Mouse (Mus musculus) forebrain, postnatal 0 days (tissue): ENCODE measurements around the gene Fam189a1. TPM values are rescaled to one million over a fixed set of nuclear protein-coding genes. Genes with fewer than 3 reads are reported as not detected.

Experiments used
- ATAC-seq: fragments of 200-750 bp; cut with Nextera tagmentation; 2 replicates; pipeline ENCODE4 v1.8.0; 2017; ENCODE audit warnings: mild to moderate bottlenecking, moderate library complexity
- DNase-seq: peaks from one replicate; pipeline ENCODE4 v3.0.0-alpha.2; 2015
- H3K27ac ChIP-seq: fragments of 300-500 bp; sonication (generic); 2 replicates; pipeline ENCODE4 v1.5.1; 2014; ENCODE audit warnings: low read depth, mild to moderate bottlenecking, antibody characterized with exemption, low read length, moderate library complexity, mixed read lengths
- H3K27me3 ChIP-seq: fragments of 300-500 bp; sonication (generic); 2 replicates; pipeline ENCODE4 v1.6.1; 2014; ENCODE audit warnings: mild to moderate bottlenecking, low read length, mixed read lengths; ENCODE audit not compliant: insufficient read depth
- H3K36me3 ChIP-seq: fragments of 300-500 bp; sonication (generic); 2 replicates; pipeline ENCODE4 v1.6.1; 2014; ENCODE audit warnings: mild to moderate bottlenecking, moderate library complexity; ENCODE audit not compliant: insufficient read depth
- H3K4me1 ChIP-seq: fragments of 300-500 bp; sonication (generic); 2 replicates; pipeline ENCODE4 v1.6.1; 2014; ENCODE audit warnings: antibody characterized with exemption; ENCODE audit not compliant: insufficient read depth
- H3K4me2 ChIP-seq: fragments of 300-500 bp; sonication (generic); 2 replicates; pipeline ENCODE4 v1.6.1; 2014; ENCODE audit warnings: low read depth, mild to moderate bottlenecking, moderate library complexity
- H3K4me3 ChIP-seq: fragments of 300-500 bp; sonication (generic); 2 replicates; pipeline ENCODE4 v1.5.1; 2014; ENCODE audit warnings: low read depth, low read length, mixed read lengths
- H3K9ac ChIP-seq: fragments of 300-500 bp; sonication (generic); 2 replicates; pipeline ENCODE4 v1.6.1; 2014; ENCODE audit warnings: mild to moderate bottlenecking
- H3K9me3 ChIP-seq: fragments of 300-500 bp; sonication (generic); 2 replicates; pipeline ENCODE4 v1.6.1; 2016; ENCODE audit warnings: low read length
- CTCF ChIP-seq: sonication (generic); IDR thresholded peaks from 2 replicates; pipeline ENCODE4 v1.5.1; 2016; ENCODE audit warnings: antibody characterized with exemption, control low read depth, low read depth
- WGBS: fragments of 180-500 bp; shearing (Covaris S2); extraction: QIAGEN DNeasy Blood & Tissue Kit; methylation state at CpG from one replicate; pipeline ENCODE4 v1.1.7; 2014; 5-methylcytosine and 5-hydroxymethylcytosine counted together
- polyA plus RNA-seq: library from polyadenylated mRNA; unstranded; fragments of >200 nt; fragmentation: Nextera tagmentation; extraction: Ambion mirVana; gene quantifications from 2 replicates; pipeline ENCODE4 v1.2.1, GENCODE M21; 2015
- total RNA-seq: library from RNA; depleted of rRNA; stranded (reverse); fragments of >200 nt; gene quantifications from 2 replicates; pipeline ENCODE4 v1.2.3, GENCODE M21; 2014

Fam189a1 gene
- total and polyA plus RNA-seq, 2 experiments from 2014 or later, result 15.2 to 20.8 TPM

DNA sequence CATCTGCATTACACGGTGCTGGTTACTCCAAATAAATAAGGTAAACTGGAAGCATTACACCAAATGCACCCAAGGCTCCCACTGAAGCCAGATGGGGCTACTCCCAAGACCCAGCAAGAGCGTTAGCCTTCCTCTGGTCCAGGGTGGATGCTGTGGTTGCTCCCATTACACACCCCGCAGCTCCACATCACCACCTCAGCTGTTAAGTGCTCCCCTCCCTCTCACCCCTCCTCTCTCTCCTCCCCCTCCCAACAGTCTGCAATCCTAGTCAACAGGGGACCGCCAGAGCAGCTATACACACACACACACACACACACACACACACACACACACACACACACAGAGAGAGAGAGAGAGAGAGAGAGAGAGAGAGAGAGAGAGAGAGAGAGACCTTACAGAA lies 109.7 kb downstream of the Fam189a1 start:
- Histone ChIP-seq H3K4me1 (no peaks in the 10 kb centered on the region), H3K4me2 (no peak overlapping the region), H3K9me3 (no peaks in the 10 kb centered on the region), H3K4me3 (no peak overlapping the region), H3K27me3 (no peaks in the 10 kb centered on the region), H3K9ac (no peak overlapping the region), H3K36me3 (no peaks in the 10 kb centered on the region), H3K27ac (no peak overlapping the region)
- DNase-seq (no peak), ATAC-seq (no peak; the same call in 1 of the 2 replicates)
- WGBS, result 38% methylated on average over 4 of the region's 4 CpGs
- no peak for TF ChIP-seq CTCF

DNA sequence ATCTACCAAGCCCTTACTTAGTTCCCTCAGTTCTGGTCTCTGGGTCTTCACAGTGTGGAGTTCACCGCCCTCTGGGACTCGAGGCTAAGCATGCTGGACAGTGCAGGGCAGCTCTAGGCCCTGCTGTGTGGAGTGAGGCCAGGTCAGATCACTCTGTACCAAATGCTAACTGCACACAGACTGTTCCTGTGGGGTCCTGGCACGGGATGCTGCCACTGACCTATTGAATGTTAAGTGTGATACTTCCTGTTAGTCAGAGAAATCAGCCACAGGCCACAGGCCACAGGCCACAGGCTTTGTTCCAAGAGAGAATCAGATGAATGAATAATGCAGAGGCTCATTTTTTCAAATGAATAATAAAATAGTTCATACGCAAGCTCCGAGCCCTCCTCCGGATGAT lies 112.1 kb downstream of the Fam189a1 start:
- WGBS, result 68% methylated on average over 6 of the region's 6 CpGs
- ATAC-seq (no peak), DNase-seq (no peak)
- H3K4me1 ChIP-seq, result no peaks in the 10 kb centered on the region
- no peak overlapping the region for H3K4me3 ChIP-seq
- H3K9ac ChIP-seq, result no peak overlapping the region
- H3K4me2 ChIP-seq, result no peak overlapping the region
- no peak overlapping the region for H3K27ac ChIP-seq
- no peaks in the 10 kb centered on the region for H3K36me3 ChIP-seq
- no peaks in the 10 kb centered on the region for H3K9me3 ChIP-seq
- no peaks in the 10 kb centered on the region for H3K27me3 ChIP-seq
- TF ChIP-seq CTCF, result no peak

DNA sequence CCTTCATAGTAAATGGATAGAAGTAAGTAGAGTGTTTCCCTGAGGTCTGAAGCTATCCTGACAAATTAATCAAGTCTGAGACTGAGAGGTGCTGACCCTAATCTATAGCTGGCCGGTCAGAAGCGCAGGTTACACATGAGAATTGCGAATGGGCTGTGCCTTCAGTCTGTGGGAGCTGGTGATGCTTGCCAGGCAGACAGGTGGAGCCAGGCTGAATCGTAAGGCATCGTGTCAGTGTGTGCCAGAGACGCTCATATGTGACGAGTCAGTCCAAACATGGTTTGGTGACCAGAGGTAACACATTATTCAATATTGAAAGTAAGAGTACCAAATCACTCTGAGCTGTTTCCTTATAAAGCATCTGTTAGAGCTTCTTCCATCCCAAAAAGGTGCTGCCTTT lies 115.3 kb downstream of the Fam189a1 start:
- 89% methylated on average over 7 of the region's 7 CpGs for WGBS
- H3K9ac ChIP-seq, result no peak overlapping the region
- TF ChIP-seq CTCF, result no peak
- DNase-seq (no peak), ATAC-seq (no peak)
- H3K4me1 ChIP-seq, result no peaks in the 10 kb centered on the region
- no peaks in the 10 kb centered on the region for H3K36me3 ChIP-seq
- no peaks in the 10 kb centered on the region for H3K27me3 ChIP-seq
- no peak overlapping the region for H3K4me2 ChIP-seq
- H3K4me3 ChIP-seq, result no peak overlapping the region
- no peaks in the 10 kb centered on the region for H3K9me3 ChIP-seq
- no peak overlapping the region for H3K27ac ChIP-seq

DNA sequence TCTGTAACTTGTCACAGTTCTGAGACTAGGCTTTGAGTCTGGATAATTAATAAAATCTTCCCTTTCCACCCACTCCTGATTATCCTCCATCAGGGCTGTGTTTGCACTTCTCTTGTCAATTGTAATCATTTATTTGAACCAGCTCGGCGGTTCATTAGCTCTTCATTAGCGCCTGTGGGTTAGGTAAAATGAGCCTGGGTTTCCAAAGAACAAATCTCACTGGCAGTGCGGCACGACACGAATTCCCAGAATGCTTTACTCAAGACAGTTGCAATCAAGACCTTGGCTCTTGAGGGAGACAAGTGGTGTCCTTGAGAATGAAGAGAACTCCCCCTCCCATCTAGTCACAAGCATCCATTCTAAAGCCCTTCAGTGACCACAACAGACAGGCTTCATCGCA lies 124.6 kb downstream of the Fam189a1 start:
- no peaks in the 10 kb centered on the region for H3K4me1 ChIP-seq
- no peak overlapping the region for H3K4me3 ChIP-seq
- H3K9me3 ChIP-seq, result no peaks in the 10 kb centered on the region
- DNase-seq, result no peak
- H3K36me3 ChIP-seq, result no peaks in the 10 kb centered on the region
- ATAC-seq, result no peak
- no peaks in the 10 kb centered on the region for H3K27me3 ChIP-seq
- H3K9ac ChIP-seq, result no peak overlapping the region
- no peak overlapping the region for H3K4me2 ChIP-seq
- WGBS, result 36% methylated on average over 7 of the region's 7 CpGs
- no peak overlapping the region for H3K27ac ChIP-seq
- TF ChIP-seq CTCF, result no peak

DNA sequence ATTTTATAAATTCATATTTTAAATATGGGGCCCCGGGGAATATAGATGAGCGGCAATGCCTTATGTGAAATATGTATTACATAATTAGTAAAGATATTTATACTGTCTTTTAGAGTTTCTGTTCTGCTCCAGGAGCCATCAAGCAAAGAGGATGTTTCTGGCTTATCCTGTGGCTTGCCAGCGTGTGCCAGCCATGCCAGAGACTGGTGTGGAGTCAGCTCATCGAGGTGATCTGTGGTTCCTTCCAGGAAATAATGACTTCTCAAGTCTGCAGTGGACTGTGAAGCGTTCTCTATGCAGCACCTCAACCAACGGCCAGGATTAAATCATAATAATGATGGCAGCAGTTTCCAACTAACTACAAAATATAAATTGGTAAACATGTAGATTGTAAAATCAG lies 125.2 kb downstream of the Fam189a1 start:
- H3K27ac ChIP-seq, result no peak overlapping the region
- no peaks in the 10 kb centered on the region for H3K4me1 ChIP-seq
- DNase-seq, result no peak
- WGBS, result 83% methylated on average over 6 of the region's 6 CpGs
- no peak overlapping the region for H3K4me2 ChIP-seq
- TF ChIP-seq CTCF, result no peak
- ATAC-seq, result no peak
- no peak overlapping the region for H3K9ac ChIP-seq
- no peak overlapping the region for H3K4me3 ChIP-seq
- H3K27me3 ChIP-seq, result no peaks in the 10 kb centered on the region
- H3K36me3 ChIP-seq, result no peaks in the 10 kb centered on the region
- no peaks in the 10 kb centered on the region for H3K9me3 ChIP-seq

DNA sequence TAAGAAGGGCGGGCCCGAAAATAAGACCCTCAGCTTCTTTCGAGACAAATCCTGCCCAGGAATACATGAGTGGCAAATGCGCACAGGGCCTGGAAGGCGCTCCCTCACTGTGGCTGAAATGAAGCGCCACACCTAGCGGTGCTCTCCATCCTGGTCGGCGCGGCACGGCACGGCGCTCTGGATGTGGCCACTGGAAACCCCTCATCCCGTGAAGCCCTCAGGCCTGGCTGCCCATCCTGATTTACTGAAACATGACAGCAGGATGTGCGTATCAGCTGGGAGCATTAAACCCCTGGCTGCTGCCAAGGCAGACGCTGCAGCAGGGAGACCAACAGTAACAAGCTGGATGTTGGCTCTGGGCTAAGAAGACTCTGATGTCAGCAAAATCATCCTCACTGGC lies 126.4 kb downstream of the Fam189a1 start:
- ATAC-seq, result no peak

DNA sequence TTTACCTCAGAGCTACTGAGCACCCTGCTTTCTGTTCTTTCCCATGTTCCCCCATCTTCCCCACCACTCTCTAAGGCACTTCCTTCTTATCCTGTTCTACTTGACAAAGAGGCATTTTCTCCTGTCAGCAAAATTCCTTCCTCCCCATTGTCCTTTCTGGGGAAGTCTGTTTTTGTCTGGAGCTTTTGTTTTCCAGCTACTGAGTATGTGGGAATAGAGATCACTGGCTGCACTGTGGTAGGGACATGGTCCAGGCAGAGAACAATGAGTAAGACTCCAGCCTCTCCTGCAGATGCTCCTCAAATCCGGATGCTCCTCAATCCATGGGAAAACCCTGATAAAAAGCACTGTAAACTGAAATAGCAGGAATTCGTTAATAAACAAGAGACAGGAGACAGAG lies 135.1 kb downstream of the Fam189a1 start:
- no peaks in the 10 kb centered on the region for H3K27me3 ChIP-seq
- 44% methylated on average over 2 of the region's 2 CpGs for WGBS
- no peak for ATAC-seq

More for the DNA sequence above, 126.4 kb downstream of the Fam189a1 start:
- DNase-seq, result no peak
- H3K36me3 ChIP-seq, result no peaks in the 10 kb centered on the region
- no peaks in the 10 kb centered on the region for H3K4me1 ChIP-seq
- H3K4me3 ChIP-seq, result no peak overlapping the region
- no peak overlapping the region for H3K4me2 ChIP-seq
- no peaks in the 10 kb centered on the region for H3K9me3 ChIP-seq
- H3K27me3 ChIP-seq, result no peaks in the 10 kb centered on the region
- no peak for TF ChIP-seq CTCF
- no peak overlapping the region for H3K27ac ChIP-seq
- H3K9ac ChIP-seq, result no peak overlapping the region
- WGBS, result 86% methylated on average over 16 of the region's 16 CpGs

More for the DNA sequence above, 135.1 kb downstream of the Fam189a1 start:
- no peak overlapping the region for H3K4me2 ChIP-seq
- H3K4me1 ChIP-seq, result no peaks in the 10 kb centered on the region
- H3K9me3 ChIP-seq, result no peaks in the 10 kb centered on the region
- no peak for DNase-seq
- no peak for TF ChIP-seq CTCF
- H3K9ac ChIP-seq, result no peak overlapping the region
- H3K4me3 ChIP-seq, result no peak overlapping the region
- H3K36me3 ChIP-seq, result no peaks in the 10 kb centered on the region
- no peak overlapping the region for H3K27ac ChIP-seq
